Mouse (Mus musculus) cerebellum, postnatal 10 days (tissue): ENCODE measurements around the gene Rgs14.
A peak's percentile ranks its signal among the peaks of the same experiment; 100 is the strongest.

Experiments
- DNase-seq, 2 experiments: peaks; one replicate each; pipeline ENCODE4 v3.0.0; 2021; ENCODE audit warnings: mixed read lengths in 2 of 2

The Rgs14 gene

DNA sequence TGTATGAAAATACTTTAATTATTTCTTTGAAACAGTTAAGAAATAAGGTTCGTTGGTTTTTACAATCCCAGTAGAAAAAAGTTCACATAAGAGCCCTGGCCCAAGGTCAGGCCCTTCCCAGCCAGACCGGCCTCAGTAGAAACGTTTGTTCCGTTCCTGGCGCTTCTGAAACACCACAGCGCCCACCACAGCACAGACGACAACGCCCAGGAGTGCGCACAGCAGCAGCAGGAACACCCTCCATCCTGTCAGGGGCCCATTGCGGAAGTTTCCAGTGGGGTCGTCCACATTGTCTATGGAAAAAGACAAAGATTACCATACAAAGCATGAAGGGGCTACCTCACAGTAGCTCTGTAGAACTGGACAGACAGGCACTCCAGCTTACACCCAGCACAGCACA, 22.8 kb upstream of the Rgs14 start:
- DNase-seq, result no peak

DNA sequence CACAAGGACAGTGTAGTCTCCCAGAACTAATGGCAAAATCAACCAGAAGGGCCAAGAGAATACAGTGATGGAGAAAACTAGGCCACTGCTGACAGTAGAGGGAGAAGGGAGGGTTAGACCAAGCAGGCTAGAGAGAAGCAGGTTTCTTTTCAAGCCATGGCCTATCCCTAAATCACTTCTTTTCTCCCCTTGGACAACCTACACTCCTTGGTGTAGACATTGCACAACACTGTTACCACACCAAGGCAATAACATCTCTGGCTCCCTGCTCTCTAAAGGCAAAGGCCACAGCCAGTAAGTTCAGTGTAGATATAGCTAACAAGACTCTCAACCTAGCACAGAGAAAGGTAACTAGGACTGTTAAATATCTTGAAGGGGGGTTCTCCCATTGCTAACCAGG, 8.4 kb upstream of the Rgs14 start:
- no peak for DNase-seq

DNA sequence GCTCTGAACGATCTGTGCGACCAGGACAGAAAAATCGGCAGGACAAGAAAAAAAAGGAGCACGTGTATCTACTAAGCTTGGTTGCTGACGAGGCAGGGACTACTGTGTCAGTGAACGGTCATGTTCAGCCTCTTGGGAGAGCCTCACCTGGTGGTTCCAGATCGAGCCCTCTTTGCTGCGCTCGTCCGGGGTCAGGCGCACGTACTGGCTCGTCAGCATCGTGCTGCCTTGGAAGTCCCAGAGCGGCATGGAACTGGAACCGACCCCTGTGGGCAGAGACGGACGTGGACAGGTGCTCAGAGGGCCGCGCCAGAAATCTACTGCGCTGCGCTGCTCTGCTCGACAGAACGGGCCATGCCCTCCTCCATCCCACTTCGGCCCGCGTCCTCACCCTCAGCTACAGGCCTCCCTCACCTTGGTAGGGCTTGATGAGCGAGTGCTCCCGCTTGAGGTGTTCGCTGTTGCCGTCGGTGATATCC, 7.5 kb upstream of the Rgs14 start:
- DNase-seq, result no peak

DNA sequence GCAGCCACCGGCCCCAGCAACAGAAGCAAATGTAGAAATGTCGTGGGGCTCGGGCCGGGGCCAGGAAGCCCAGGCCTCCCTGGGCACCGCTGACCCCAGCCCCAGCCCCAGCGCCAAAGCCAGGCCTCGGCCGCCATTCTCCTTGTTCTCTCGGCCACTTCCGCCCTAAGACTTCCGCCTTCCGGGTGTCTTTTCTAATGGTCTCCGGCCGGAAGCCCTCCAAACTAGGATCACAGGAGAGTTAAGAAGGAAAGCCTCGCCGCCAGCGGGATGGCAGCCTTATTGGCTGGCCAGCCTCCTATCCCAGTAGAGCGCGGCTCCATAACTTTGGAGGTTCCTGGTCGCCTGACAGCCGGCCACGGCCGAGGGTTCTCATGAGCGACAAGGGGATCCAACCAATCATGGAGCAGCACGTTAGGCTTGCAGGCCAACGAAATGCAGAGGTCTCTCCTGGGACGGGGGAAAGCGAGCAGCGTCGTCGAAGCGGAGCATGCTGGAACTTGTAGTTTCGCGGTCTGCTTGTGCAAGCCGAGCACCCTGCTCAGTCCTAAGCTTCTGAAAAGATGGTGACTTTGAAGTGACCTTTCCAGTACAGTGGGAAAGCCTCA, 7.0 kb upstream of the Rgs14 start, which contains the start of gene Lman2:
Lman2 (minus strand) TSS at position 331 of the 608 bp plus-strand sequence.
- DNase-seq, result peak; percentile 96 to 98

DNA sequence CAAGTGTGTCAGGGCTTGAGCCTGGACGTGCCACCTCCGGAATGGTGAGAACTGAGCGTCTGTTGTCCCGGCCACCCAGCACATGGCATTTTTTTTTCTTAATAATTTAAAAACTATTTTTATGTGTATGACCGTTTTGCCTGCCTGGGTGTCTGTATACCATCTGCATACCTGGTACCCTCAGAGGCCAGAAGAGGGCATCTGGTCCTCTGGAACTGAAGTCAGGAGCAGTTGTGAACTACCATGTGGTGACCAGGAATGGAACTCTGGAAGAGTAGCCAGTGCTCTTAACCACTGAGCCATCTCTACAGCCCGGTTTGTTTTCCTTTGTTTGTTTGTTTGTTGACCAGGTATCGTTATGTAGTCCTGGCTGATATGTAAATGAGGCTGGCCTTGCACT, 1.1 kb upstream of the Rgs14 start:
- DNase-seq, result no peak

DNA sequence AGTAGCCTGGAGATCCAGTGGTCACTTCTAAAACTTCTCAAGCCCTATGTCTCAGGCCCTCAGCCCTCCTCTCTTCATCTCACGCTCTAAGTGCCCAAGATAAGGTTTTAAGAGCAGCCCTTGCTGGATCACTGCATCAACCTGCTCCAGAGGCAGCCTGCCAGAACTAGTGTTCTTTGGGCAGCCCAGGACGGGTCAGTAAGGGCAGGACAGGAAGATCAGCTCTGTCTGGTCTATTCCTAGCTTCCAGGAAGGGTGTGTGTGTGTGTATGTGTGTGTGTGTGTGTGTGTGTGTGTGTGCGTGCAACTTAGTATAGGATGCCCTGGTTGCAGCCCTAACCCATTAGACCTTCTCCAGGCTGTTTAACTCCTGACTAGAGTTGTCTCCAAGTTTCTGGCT, 702 bp downstream of the Rgs14 start:
- DNase-seq, result no peak

DNA sequence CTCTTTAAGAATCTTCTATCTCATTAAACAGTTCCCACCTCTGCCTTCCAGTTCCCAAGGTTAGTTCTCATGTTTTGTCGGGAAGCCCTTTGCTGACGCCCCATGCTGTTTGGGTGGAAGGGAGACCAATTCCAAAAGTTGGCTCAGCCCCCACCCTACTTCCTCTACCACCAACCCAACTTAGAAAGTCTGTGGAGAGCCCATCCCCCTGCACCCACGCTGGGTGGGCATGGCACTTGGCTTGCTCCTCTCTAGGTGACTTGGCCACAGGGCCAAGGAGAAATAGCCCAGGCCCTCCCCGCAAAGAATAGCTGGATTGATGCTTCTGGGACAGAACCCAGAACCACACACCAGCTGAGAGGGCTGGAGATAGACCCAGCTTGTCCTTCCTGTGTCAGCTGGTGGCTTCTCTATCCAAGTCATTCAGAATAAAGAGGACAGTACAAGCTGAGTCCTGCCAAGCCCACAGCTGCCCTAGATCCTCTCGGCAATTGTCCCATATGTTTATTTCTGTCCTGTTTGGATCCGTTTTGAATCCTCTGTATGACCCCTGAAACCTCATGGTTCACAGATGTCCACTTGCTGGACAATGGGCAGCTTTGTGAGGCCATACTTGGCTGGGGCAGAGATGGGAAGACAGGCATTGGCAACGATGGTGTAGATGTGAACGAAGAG, 1.6 kb downstream of the Rgs14 start:
- DNase-seq, result peak; percentile 55 to 56

DNA sequence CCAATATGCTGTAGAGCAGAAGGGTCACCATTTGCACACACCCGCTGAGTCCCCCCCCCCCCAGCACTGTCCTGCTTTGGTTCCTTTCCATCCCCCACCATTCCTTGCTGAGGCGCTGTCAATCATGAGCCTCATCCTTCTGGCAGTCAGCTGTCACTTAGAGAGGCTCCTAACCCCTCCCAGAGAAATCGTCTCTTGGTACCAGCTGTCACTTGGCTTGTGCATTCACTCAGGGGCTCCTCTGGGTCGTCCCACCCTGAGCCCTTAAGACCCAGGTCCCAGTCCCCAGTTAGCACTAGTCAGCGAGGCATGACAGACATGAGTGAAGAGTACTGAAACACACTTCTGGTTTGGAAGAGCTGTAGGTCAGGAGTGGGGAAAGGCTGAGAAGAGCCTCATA, 2.2 kb downstream of the Rgs14 start:
- peak in 1 of 2 experiments; percentile 54 for DNase-seq

DNA sequence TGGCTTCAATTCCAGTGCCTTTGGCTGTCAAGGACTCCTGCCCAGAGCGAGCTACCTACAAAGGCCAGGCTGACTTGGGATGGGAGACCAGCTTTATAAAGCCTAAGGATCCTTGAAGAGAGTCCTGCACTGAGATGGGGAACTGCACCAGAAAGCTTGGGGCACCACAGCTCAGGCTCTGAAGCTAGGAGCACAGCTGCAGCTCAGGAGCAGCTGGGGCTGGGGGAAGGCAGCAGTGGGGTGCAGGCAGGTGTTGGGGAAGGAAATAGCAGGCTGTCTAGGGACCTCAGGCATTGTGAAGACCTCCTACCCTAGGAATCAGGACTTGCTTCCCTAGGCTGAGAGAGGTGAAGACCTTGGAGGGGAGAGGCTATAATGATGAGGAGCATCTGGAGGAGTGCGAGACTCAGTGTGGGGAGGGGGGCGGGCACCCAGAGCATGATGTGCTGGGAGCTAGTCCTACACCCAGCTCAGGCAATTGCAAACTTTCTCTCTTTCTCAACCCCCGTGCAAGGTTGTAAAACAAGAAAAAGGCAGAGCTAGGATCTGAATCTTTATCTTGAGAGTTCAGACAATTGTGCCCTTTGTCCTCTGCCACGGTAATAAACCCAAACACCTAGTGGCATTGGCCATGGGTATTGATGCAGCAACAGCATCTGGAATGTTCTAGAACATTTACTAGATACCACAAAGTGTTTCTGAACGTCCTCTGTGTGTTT, 4.8 kb downstream of the Rgs14 start:
- no peak for DNase-seq

DNA sequence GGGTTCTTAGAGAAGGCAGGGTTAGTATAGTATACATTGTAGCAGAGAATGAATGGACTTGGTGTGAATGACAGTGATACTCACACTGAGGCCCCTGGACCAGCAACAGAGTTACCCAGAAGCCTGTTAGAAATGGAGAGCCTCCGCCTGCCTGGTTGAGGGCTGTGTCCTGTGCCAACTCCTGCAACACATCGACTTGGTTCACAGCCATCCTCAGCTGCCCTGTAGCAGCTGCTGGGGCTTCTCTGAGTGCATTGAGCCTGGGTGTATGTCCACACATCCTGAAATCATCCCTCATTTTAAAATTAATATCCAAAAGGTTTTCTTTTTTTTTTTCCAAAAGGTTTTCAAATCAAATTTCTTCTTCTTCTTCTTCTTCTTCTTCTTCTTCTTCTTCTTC, 6.3 kb downstream of the Rgs14 start:
- peak; percentile 58 to 65 for DNase-seq

DNA sequence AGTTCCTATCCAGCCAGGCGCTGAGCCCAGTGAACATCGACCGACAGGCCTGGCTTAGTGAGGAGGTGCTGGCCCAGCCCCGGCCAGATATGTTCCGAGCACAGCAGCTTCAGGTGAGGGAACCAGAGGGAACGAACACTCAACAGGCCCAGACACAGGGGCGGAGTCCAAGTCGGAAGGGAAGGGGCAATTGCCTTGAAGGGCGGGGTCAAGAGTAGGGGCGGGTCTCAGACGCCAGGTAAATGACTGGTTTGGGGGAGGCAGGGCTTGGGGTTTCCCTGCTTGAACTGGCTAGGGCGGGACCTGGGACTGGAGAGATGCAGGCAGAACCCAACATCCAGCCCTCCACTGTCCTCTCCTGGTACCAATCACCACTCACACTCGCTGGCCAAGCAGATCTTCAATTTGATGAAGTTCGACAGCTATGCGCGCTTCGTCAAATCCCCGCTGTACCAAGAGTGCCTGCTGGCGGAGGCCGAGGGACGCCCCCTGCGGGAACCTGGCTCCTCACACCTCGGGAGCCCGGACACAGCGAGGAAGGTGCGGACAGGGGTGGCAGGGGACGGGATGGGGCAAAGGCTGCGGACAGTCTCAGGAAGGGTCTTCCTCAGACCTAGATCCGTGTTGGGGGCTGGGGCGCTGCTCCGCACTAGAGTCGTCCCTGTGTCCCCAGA, 9.5 kb downstream of the Rgs14 start:
- DNase-seq, result no peak

DNA sequence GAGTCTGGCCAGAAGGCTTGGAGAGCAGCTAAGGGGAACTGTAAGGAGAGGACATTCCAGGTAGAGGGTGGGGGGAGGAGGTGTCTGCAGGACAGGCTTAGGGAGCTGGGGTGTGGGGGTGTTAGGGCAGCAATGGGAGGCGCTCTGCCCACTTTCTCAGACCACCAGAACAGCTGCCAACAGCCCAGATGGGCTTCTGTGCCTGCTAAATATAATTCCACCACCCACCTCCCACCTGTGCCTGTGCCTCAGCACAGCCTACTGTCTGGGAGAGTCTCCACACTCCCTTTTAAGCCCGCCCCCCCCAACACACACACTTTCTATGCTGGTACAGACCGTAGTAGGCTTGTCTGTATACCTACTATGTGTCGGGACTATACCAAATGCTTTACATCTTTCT, 12.3 kb downstream of the Rgs14 start:
- DNase-seq, result peak in 1 of 2 experiments; percentile 33

DNA sequence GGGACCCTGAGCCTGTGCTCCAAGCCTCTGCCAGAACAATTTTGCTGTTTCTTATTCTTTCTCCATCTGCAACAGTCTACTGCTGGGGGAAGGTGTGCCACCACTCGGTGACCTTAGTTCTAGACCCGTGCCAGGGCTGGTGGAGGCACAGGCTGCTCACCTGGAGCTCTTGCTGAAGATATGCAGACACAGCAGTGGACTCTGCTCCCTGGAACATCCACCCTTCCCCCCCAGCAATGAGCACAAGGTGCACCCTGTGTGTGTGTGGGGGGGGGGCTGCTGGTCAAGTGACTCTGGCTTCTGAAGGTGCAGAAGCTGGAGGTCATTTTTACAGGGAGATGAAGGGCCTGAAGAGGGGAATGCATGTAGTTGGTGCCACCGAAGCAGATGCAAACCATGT, 21.1 kb downstream of the Rgs14 start:
- no peak for DNase-seq

DNA sequence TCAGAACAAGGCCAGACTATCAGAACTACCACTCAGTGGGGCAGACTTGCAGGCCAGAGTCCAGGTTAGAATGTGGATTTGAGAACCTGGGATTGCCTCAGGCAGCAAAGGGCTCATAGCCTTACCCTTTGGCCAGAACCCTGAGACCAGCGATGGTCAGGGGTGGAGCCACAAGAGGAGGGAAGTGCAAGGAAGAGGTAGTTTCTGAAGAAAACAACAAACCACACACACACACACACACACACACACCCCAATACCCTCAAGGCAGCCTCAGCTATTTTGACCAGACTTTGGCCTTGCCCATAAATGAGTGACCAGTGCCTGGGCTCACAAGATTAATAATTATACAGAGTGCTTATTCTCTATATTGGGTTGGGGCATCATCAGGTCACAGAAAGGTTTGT, 22.1 kb downstream of the Rgs14 start:
- no peak for DNase-seq

DNA sequence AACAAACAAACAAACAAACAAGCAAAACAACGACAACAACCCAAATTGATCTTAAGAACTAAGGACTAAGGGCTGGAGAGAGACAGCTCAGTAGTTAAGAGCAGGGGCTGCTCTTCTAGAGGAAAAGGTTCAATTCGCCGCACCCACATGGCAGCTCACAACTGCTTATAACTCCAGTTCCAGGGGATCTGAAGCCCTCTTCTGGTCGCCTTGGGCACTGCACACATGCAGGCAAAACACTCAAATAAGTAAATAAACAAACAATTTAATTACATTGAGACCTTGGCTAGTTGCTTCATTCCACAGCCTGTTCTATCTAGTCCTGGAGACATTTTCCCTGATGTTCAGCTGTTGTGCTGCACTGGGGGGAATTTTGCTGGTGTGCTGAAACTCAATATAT, 23.4 kb downstream of the Rgs14 start:
- DNase-seq, result no peak

DNA sequence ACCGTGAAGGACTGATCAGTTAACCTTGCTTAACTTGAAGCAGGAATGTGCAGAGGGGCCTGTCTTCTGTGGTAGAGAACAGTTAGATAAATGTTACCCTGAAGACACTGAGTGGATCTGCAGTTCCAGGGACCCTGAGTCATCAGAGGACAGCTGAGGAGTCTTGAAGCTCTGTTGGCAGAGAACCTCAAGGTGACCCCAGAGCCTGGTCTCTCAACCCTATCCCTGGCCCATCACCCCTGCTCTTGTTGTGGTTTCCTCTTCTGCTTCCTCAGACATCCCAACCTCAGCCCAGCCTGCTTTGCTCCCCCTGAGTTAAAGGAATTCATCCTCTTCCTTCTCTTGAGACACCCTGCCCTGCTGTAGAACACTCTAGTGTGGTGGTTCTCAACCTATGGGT, 28.6 kb downstream of the Rgs14 start, which contains the start of gene Slc34a1:
Slc34a1 (plus strand) TSS at position 100 of the 400 bp plus-strand sequence.
- DNase-seq, result no peak

DNA sequence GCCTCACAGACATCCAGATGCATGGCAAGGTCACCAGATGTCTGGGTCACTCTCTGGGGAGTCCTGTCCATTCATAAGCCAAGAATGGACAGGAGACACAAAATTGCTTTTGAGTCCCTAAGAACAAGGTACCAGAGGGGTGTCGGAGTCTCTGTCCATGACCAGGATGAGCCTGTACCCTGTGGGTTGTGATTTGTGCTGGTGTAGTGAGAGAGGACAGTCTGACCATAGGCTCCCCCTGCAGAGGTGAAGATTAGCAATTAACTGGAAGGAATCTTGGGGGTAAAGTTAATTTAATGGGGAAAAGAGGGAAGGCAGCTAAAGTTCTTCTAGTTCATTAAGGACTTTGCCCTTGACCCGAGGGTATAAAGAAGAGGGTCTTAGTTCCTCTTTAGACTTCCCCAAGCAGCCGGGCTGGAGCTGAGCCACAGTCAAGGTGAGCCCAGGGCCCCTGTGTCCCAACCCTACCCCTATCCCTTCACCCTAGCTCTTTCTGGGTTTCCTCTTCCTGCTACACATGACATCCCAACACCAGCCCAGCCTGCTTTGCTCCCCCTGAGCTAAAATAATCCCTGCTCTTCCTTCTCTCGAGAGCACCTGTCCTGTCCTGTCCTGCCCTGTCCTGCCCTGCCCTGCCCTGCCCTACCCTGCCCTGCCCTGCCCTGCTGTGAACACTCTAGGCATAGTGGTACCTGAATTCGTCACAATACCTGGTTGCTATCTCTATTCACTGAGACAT, 29.9 kb downstream of the Rgs14 start:
- no peak for DNase-seq

DNA sequence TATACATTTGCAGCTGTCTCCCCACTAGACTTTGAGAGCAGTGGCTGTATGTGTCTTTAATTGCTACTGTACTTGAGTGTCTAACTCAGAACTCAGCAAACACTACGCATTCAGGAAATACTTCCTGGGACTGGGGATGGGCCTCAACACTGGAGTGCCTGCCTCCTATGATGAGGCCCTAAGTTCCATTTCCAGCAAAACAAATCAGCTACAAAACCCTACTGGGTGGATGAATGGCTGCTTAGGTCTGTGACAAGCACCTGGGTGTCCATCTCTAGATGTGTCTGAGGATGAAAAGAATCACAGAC, 30.5 kb downstream of the Rgs14 start:
- no peak for DNase-seq

DNA sequence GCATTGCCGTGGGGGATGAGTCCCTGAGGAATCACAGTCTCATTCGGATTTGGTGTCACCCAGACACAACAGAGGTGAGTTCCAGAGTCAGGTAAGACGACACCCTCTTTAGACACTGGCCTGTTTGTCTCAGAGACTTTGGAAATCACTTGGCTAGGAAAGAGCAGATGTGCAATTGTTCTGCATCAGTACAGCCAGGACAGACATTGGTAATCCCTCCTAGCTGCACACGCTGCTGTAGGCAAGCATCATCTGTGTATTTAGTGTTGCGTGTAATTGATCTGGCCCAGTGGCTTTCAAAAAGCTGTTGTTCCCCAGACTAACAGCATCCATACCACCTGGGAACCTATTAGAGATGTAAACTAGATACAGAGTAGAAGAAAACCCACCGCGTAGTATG, 33.7 kb downstream of the Rgs14 start:
- no peak for DNase-seq

DNA sequence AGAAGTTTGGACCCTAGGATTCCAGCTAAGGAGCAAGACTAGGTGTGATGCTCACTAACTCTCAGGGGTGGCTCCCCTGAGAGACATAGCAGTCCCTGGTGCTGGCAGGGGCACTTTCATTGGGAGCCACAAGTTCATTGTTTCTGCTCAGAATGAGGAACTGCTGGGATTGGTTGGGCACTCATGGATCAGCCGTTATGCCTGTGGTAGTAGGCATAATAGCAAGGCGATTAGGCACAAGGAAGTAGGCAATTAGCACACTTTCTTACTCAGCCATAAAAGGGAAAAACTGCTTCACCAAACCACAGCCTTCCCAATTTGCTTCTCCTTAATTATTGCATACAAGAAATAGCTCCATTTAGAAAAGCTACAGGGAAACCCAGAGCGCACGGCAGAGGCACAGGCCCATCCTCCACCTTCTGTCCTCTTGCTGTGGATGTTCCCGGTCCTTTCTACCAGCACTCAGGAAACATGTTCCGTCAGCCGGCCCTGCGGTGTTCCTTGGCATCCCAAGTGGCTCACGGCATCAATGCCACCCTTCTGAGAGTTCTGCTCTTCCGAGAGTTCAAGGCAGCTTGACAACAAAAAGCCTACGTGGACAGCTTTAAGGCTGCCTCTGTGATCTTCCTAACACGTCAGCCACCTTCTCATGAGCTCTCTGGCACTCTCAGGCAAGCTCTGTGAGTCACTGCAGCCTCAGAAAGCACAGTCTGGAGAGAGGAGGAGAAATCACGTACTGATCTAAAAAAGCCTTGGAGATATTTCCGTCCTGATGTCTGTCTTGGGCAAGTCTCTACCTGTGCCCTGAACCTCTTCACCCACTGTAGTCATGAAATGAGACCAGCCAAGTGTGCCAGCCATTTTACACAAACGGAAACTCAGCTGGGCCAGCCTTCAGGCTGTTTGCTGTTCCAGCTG, 34.7 kb downstream of the Rgs14 start:
- no peak for DNase-seq
